Mouse (Mus musculus) cortical plate, adult 2 months (tissue): ENCODE results near the gene 4931423N10Rik.

ENCODE experiments used
- CTCF ChIP-seq: fragments of 200-500 bp; IDR thresholded peaks from 2 replicates; pipeline ENCODE4 v1.5.1; 2011; ENCODE audit warnings: mild to moderate bottlenecking, control low read depth, low read length; ENCODE audit not compliant: insufficient read depth; ENCODE audit errors: extremely low read depth
- POLR2A ChIP-seq: fragments of 200-500 bp; IDR thresholded peaks from 2 replicates; pipeline ENCODE4 v1.6.1; 2011; ENCODE audit warnings: mild to moderate bottlenecking, low read length, control low read depth; ENCODE audit not compliant: insufficient read depth; ENCODE audit errors: extremely low read depth

DNA sequence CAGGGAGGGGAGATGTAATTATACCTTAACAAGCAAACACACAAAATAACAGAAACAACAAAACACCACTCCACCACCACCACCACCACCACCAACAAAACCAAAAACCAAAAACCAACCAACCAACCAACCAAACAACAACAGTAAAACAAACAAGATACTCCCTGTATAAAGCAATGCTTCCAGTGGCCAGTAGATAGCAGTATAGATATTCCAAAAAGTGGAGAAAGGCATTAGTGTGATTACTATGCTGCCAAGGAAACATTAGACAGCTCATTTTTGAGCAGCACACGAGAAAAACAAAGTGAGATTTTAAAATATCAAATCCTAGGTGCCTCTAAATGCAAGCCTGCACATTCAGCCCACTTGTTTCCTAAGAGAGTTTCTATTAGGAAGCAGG lies 107.6 kb downstream of the 4931423N10Rik start:
- TF ChIP-seq POLR2A (no peak), CTCF (no peak)
